Mouse (Mus musculus): ENCODE data around the gene Ecel1. TPM values are rescaled to one million over a fixed set of nuclear protein-coding genes. Genes with fewer than 3 reads are reported as not detected.

Gene Ecel1
- polyA plus RNA-seq, 1 experiment from 2014 or later: 5.1 TPM

DNA sequence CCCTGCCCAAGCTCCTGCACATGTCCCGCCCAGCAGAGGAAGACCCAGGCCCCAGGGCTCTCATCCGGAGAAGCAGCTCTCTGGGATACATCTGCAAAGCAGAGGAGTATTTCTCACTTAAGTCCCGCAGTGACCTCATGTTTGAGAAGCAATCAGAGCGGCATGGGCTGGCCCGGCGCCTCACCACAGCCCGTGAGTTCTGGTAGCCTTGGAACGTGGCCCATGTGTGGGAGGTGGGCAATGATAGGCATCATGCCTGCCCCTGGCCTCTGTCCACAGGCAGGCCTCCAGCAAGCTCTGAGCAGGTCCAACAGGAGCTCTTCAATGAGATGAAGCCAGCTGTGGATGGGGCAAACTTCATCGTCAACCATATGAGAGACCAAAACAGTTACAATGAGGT, 41.0 kb upstream of the Ecel1 start:
- Histone ChIP-seq H3K36me3 (ENCODE audit: control insufficient read depth, insufficient read depth, low read length) (no peaks in the 10 kb centered on the region), H3K9me3 (ENCODE audit: control insufficient read depth, low read length) (no peaks in the 10 kb centered on the region), H3K4me1 (ENCODE audit: control insufficient read depth, insufficient read depth, low read length) (no peaks in the 10 kb centered on the region), H3K9ac (replicated peaks; ENCODE audit: low read length) (no peak overlapping the region), H3K4me2 (ENCODE audit: low read length) (no peak overlapping the region), H3K27me3 (ENCODE audit: control insufficient read depth, insufficient read depth, low read length) (no peaks in the 10 kb centered on the region), H3K27ac (replicated peaks; ENCODE audit: low read depth, low read length) (no peak overlapping the region), H3K4me3 (replicated peaks; ENCODE audit: low read depth, low read length) (no peak overlapping the region)
- DNase-seq (no peak), ATAC-seq (ENCODE audit: low FRiP score, low TSS enrichment) (no peak)
- 82% methylated on average over 9 of the region's 9 CpGs for WGBS

DNA sequence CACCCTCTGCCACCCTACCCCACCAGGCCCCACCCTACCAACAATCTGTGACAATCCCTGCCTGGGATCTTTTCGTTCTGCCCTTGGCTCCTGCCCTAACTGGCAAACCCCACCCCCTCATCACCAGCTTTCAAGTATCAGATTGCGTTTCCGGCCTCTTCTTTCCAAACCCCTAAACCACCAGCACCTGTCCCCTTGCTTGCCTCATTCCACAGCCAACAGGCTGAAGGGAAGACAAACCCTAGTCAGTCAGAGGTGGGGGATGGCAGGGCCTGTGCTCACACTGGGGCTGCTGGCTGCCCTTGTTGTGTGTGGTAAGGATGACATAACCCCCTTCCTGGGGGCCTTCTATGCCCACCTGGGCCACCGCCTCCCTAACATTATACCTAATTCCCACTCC, 34.1 kb upstream of the Ecel1 start, which contains the start of gene Chrnd:
TSS of gene Chrnd (plus strand) at position 179 of the 400 bp plus-strand sequence.
- H3K4me3 ChIP-seq (replicated peaks; ENCODE audit: low read depth, low read length): no peak within 1 kb of the TSS
- H3K4me1 ChIP-seq (ENCODE audit: control insufficient read depth, insufficient read depth, low read length): no peaks in the 10 kb centered on the region; the same call in 1 of the 2 replicates
- H3K9me3 ChIP-seq (ENCODE audit: control insufficient read depth, low read length): no peaks in the 10 kb centered on the region
- H3K4me2 ChIP-seq (ENCODE audit: low read length): no peak within 1 kb of the TSS
- H3K27me3 ChIP-seq (ENCODE audit: control insufficient read depth, insufficient read depth, low read length): peaks cover 15% of the 10 kb centered on the region
- no peak for DNase-seq
- no peak within 1 kb of the TSS for H3K9ac ChIP-seq (replicated peaks; ENCODE audit: low read length)
- H3K27ac ChIP-seq (replicated peaks; ENCODE audit: low read depth, low read length): no peak within 1 kb of the TSS
- ATAC-seq (ENCODE audit: low FRiP score, low TSS enrichment): no peak
- WGBS: 44% methylated on average over 4 of the region's 4 CpGs
- H3K36me3 ChIP-seq (ENCODE audit: control insufficient read depth, insufficient read depth, low read length): no peaks in the 10 kb centered on the region

DNA sequence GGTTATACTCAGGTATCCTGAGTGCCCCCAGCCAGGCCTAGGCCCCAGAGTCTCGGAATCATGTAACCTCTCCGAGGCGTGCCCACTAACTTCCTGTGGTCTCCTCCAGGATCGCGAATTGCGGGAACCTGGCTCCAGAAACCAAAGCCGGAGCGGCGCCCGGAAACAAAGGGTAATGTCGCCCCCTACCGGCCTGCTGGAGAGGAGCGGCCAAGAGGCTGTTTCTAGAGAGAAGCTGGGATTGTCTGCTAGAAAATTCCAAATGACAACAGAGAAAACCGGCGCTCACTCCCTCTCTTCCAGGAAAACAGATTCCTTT, 30.7 kb upstream of the Ecel1 start:
- Histone ChIP-seq H3K27me3 (ENCODE audit: control insufficient read depth, insufficient read depth, low read length) (peaks cover 33% of the 10 kb centered on the region), H3K4me3 (replicated peaks; ENCODE audit: low read depth, low read length) (peak overlapping the region; percentile 46), H3K36me3 (ENCODE audit: control insufficient read depth, insufficient read depth, low read length) (no peaks in the 10 kb centered on the region), H3K4me1 (ENCODE audit: control insufficient read depth, insufficient read depth, low read length) (peaks cover 3% of the 10 kb centered on the region; the same call in 1 of the 2 replicates), H3K27ac (replicated peaks; ENCODE audit: low read depth, low read length) (no peak overlapping the region), H3K9me3 (ENCODE audit: control insufficient read depth, low read length) (no peaks in the 10 kb centered on the region), H3K4me2 (ENCODE audit: low read length) (peak overlapping the region; percentile 76), H3K9ac (replicated peaks; ENCODE audit: low read length) (peak overlapping the region; percentile 39)
- ATAC-seq (ENCODE audit: low FRiP score, low TSS enrichment) (peak; percentile 35; the same call in 1 of the 2 replicates), DNase-seq (peak; percentile 93)
- under 1% methylated on average over 15 of the region's 15 CpGs for WGBS

DNA sequence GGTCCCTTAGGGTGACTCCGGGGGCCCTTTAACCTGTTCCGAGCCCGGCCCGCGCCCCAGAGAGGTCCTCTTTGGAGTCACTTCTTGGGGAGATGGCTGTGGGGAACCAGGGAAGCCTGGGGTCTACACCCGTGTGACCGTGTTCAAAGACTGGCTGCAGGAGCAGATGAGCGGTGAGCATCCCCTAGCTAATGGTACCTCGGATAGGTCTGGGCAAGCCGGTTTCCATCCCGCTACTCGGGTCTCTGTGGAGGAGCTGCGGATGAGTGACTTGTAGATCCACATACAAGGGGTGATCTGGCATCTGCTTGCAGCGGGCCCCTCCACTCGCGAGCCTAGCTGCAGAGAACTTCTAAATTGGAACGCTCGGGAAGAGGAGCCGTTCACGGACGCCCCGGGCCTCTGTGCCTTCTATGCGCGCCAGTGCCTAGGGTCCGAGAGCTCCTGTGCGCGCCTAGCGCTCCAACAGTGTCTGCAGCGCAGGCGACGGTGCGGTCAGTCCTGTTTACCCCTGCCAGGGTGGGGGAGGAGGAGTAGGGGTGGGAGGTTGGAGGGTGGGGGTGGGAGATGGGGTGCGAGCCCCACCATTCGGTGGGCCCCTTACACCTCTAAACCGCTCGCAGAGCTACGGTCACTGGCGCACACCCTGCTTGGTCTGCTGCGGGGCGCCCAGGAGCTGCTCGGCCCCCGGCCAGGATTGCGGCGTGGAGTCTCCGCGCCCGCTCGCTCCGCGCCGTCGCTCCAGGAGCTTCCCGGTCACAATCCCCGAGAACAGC, 30.1 kb upstream of the Ecel1 start:
- peak; percentile 45 for DNase-seq
- Histone ChIP-seq H3K4me3 (replicated peaks; ENCODE audit: low read depth, low read length) (peak overlapping the region; percentile 46), H3K9me3 (ENCODE audit: control insufficient read depth, low read length) (no peaks in the 10 kb centered on the region), H3K4me1 (ENCODE audit: control insufficient read depth, insufficient read depth, low read length) (peaks cover 3% of the 10 kb centered on the region; the same call in 1 of the 2 replicates), H3K27ac (replicated peaks; ENCODE audit: low read depth, low read length) (no peak overlapping the region), H3K9ac (replicated peaks; ENCODE audit: low read length) (peak overlapping the region; percentile 39), H3K4me2 (ENCODE audit: low read length) (peak overlapping the region; percentile 76), H3K36me3 (ENCODE audit: control insufficient read depth, insufficient read depth, low read length) (no peaks in the 10 kb centered on the region), H3K27me3 (ENCODE audit: control insufficient read depth, insufficient read depth, low read length) (peaks cover 33% of the 10 kb centered on the region)
- peak; percentile 49; the same call in 1 of the 2 replicates for ATAC-seq (ENCODE audit: low FRiP score, low TSS enrichment)
- 1% methylated on average over 54 of the region's 54 CpGs for WGBS

DNA sequence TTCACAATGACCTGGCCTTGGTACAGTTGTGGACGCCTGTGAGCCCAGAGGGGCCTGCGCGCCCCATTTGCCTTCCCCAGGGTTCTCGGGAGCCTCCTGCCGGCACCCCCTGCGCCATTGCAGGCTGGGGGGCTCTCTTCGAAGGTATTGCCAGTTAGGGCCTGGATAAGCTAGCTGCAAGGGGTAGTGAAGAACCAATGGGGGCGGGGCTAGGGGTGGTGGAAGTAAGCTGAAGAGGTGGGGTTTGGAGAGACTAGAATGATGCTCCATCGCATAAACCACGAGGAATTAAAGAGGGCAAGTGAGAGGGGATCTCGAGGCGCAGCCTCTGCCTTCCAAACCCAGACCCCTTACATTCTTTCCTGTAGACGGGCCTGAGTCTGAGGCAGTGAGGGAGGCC, 29.2 kb upstream of the Ecel1 start:
- 10% methylated on average over 13 of the region's 13 CpGs for WGBS
- Histone ChIP-seq H3K9me3 (ENCODE audit: control insufficient read depth, low read length) (no peaks in the 10 kb centered on the region), H3K36me3 (ENCODE audit: control insufficient read depth, insufficient read depth, low read length) (no peaks in the 10 kb centered on the region), H3K4me3 (replicated peaks; ENCODE audit: low read depth, low read length) (no peak overlapping the region), H3K9ac (replicated peaks; ENCODE audit: low read length) (no peak overlapping the region), H3K4me1 (ENCODE audit: control insufficient read depth, insufficient read depth, low read length) (peaks cover 3% of the 10 kb centered on the region; the same call in 1 of the 2 replicates), H3K4me2 (ENCODE audit: low read length) (no peak overlapping the region), H3K27me3 (ENCODE audit: control insufficient read depth, insufficient read depth, low read length) (peaks cover 33% of the 10 kb centered on the region), H3K27ac (replicated peaks; ENCODE audit: low read depth, low read length) (no peak overlapping the region)
- DNase-seq (no peak), ATAC-seq (ENCODE audit: low FRiP score, low TSS enrichment) (no peak)

DNA sequence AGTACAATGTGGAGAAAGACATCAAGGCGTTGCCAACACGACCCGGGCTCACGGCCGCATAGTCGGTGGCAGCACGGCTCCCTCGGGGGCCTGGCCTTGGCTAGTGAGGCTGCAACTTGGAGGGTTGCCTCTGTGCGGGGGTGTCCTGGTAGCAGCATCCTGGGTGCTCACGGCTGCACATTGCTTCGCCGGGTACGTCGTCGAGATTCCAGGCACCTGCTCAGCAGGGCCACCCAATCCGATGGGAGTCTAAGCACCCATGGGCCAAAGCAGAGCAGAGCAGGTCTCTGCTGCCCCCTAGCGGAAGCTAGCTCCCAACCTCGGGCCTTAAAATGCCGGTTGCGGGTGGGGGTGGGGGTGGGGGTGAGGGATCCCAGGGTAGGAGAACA, 28.4 kb upstream of the Ecel1 start:
- Histone ChIP-seq H3K4me2 (ENCODE audit: low read length) (peak overlapping the region; percentile 32; the same call in 1 of the 2 replicates), H3K9ac (replicated peaks; ENCODE audit: low read length) (no peak overlapping the region), H3K27me3 (ENCODE audit: control insufficient read depth, insufficient read depth, low read length) (peaks cover 33% of the 10 kb centered on the region), H3K4me3 (replicated peaks; ENCODE audit: low read depth, low read length) (no peak overlapping the region), H3K36me3 (ENCODE audit: control insufficient read depth, insufficient read depth, low read length) (no peaks in the 10 kb centered on the region), H3K4me1 (ENCODE audit: control insufficient read depth, insufficient read depth, low read length) (peaks cover 3% of the 10 kb centered on the region; the same call in 1 of the 2 replicates), H3K27ac (replicated peaks; ENCODE audit: low read depth, low read length) (no peak overlapping the region), H3K9me3 (ENCODE audit: control insufficient read depth, low read length) (no peaks in the 10 kb centered on the region)
- DNase-seq (peak; percentile 84), ATAC-seq (ENCODE audit: low FRiP score, low TSS enrichment) (0 out of 2 replicates have a peak, but pooled peaks have one; percentile 19)
- WGBS: 8% methylated on average over 20 of the region's 20 CpGs

DNA sequence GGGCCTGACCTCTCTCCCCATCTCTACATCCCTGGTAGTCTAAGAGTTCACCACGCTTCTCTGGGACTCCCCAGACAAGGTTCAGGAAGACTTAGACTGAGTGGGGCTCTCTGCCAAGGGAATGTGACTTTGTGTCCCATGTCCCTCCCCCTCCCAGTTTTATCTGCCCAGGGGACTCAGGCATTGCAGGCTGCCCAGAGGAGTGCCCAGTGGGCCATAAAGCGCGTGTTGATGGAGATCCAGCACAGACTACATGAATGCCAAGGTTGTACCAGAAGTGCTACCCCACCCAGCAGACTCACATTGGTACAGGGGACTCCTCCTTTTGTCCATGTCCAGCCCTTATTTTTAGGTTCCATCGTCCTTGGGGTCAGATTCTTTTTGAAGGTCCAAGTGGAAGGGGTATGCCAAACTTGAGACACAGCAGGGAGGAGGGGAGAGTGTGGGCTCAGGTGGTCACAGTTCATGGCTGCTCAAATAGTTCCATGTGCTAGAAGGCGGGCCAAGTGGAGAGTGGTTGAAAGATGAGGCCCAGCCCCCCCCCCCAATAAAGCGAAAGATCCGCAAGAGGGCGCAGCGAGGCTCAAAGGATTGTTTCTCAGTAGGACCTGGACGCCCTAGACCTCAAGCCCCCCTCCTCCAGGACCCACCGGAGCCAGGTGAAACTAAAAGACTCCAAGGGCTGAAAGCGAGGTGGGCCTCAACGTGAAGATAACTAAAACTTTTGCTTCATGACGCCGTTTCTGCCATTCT, 27.9 kb upstream of the Ecel1 start:
- WGBS: 32% methylated on average over 15 of the region's 15 CpGs
- peaks cover 33% of the 10 kb centered on the region for H3K27me3 ChIP-seq (ENCODE audit: control insufficient read depth, insufficient read depth, low read length)
- no peaks in the 10 kb centered on the region for H3K9me3 ChIP-seq (ENCODE audit: control insufficient read depth, low read length)
- H3K4me1 ChIP-seq (ENCODE audit: control insufficient read depth, insufficient read depth, low read length): peaks cover 3% of the 10 kb centered on the region; the same call in 1 of the 2 replicates
- H3K9ac ChIP-seq (replicated peaks; ENCODE audit: low read length): no peak overlapping the region
- H3K4me3 ChIP-seq (replicated peaks; ENCODE audit: low read depth, low read length): no peak overlapping the region
- H3K27ac ChIP-seq (replicated peaks; ENCODE audit: low read depth, low read length): no peak overlapping the region
- H3K4me2 ChIP-seq (ENCODE audit: low read length): peak overlapping the region; percentile 32; the same call in 1 of the 2 replicates
- DNase-seq (no peak), ATAC-seq (ENCODE audit: low FRiP score, low TSS enrichment) (no peak)
- H3K36me3 ChIP-seq (ENCODE audit: control insufficient read depth, insufficient read depth, low read length): no peaks in the 10 kb centered on the region

DNA sequence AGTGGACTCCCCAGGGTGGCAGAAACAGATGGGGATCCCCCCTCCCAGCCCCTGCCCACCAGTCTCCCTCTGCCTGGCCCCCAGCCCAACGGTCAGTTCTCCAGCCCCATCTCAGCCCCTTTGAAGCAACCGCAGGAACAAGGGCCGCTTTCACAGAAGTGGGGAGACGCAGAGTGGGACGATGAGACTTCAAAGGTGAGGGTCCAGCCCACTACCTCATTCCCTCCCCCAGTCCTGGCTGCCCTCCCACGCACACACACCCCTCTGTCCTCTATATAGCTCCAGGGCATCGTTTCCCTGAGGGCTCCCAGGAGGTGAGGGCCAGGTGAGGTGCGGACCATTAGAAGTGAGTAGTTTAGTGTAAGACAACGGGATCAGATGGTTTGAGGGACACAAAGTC, 26.7 kb upstream of the Ecel1 start, which contains the start of gene Prss56:
TSS of gene Prss56 (plus strand) at position 301 of the 400 bp plus-strand sequence.
- H3K27ac ChIP-seq (replicated peaks; ENCODE audit: low read depth, low read length): no peak within 1 kb of the TSS
- no peak within 1 kb of the TSS for H3K4me2 ChIP-seq (ENCODE audit: low read length)
- no peaks in the 10 kb centered on the region for H3K9me3 ChIP-seq (ENCODE audit: control insufficient read depth, low read length)
- DNase-seq (no peak), ATAC-seq (ENCODE audit: low FRiP score, low TSS enrichment) (no peak)
- WGBS: 72% methylated on average over 9 of the region's 9 CpGs
- H3K4me1 ChIP-seq (ENCODE audit: control insufficient read depth, insufficient read depth, low read length): peaks cover 3% of the 10 kb centered on the region; the same call in 1 of the 2 replicates
- no peak within 1 kb of the TSS for H3K9ac ChIP-seq (replicated peaks; ENCODE audit: low read length)
- H3K4me3 ChIP-seq (replicated peaks; ENCODE audit: low read depth, low read length): no peak within 1 kb of the TSS
- H3K36me3 ChIP-seq (ENCODE audit: control insufficient read depth, insufficient read depth, low read length): no peaks in the 10 kb centered on the region
- H3K27me3 ChIP-seq (ENCODE audit: control insufficient read depth, insufficient read depth, low read length): peaks cover 33% of the 10 kb centered on the region

Data from midbrain, embryonic 14.5 days (tissue).